Mouse (Mus musculus) C2C12 (cell line): ENCODE data around the gene Tnfrsf12a. TPM values are rescaled to one million over a fixed set of nuclear protein-coding genes. Genes with fewer than 3 reads are reported as not detected.

Experiments
- H3K27me3 ChIP-seq: one replicate; pipeline ENCODE4 v1.6.1; 2011; ENCODE audit not compliant: control insufficient read depth, insufficient read depth, insufficient read length
- H3K36me3 ChIP-seq: one replicate; pipeline ENCODE4 v1.6.1; 2011; ENCODE audit not compliant: control insufficient read depth, insufficient read depth
- H3K4me3 ChIP-seq: one replicate; pipeline ENCODE4 v1.5.1; 2011; ENCODE audit warnings: mild to moderate bottlenecking, control low read depth; ENCODE audit not compliant: poor library complexity, insufficient read depth, severe bottlenecking
- H3K79me2 ChIP-seq: one replicate; pipeline ENCODE4 v1.6.1; 2011; ENCODE audit not compliant: control insufficient read depth, insufficient read depth
- H3K79me3 ChIP-seq: one replicate; pipeline ENCODE4 v1.6.1; 2011; ENCODE audit warnings: low read depth, control low read depth
- H3ac ChIP-seq: one replicate; pipeline ENCODE3; 2011; ENCODE audit warnings: low read depth; ENCODE audit not compliant: control insufficient read depth, insufficient read length
- CEBPB ChIP-seq: IDR thresholded peaks from one replicate; pipeline ENCODE4 v1.6.1; 2011; ENCODE audit warnings: low read depth, mild to moderate bottlenecking, control low read depth, moderate library complexity
- CTCF ChIP-seq: IDR thresholded peaks from one replicate; pipeline ENCODE4 v1.5.1; 2011; ENCODE audit not compliant: control insufficient read depth, insufficient read depth, insufficient read length
- FOSL1 ChIP-seq: IDR thresholded peaks from one replicate; pipeline ENCODE4 v1.8.0; 2011; ENCODE audit warnings: mild to moderate bottlenecking, low read length; ENCODE audit not compliant: poor library complexity, insufficient read depth, severe bottlenecking
- MAX ChIP-seq: IDR thresholded peaks from one replicate; pipeline ENCODE4 v1.6.1; 2011; ENCODE audit warnings: mild to moderate bottlenecking, control low read depth
- MYOD1 ChIP-seq: IDR thresholded peaks from one replicate; pipeline ENCODE4 v1.6.1; 2011; ENCODE audit warnings: low read depth; ENCODE audit not compliant: control insufficient read depth, insufficient read length
- MYOG ChIP-seq: IDR thresholded peaks from one replicate; pipeline ENCODE4 v1.6.1; 2011; ENCODE audit not compliant: control insufficient read depth, insufficient read length; ENCODE audit errors: extremely low read depth
- USF1 ChIP-seq: IDR thresholded peaks from one replicate; pipeline ENCODE4 v1.6.1; 2011; ENCODE audit warnings: low read depth, mild to moderate bottlenecking, control low read depth, moderate library complexity
- polyA plus RNA-seq: library from polyadenylated mRNA; unstranded; fragments of >200 nt; fragmentation: generic; extraction: Trizol; gene quantifications from one replicate; pipeline ENCODE4 v1.2.1, GENCODE M21; 2012; ENCODE audit warnings: missing spikeins

Tnfrsf12a gene
- polyA plus RNA-seq, 1 experiment, result 916 TPM

- TF ChIP-seq MYOG, result no peak
- no peak for TF ChIP-seq USF1
- TF ChIP-seq FOSL1, result no peak
- TF ChIP-seq CEBPB, result no peak
- TF ChIP-seq CTCF, result no peak
- Histone ChIP-seq H3K36me3 (peaks cover 79% of the 10 kb centered on the region), H3K4me3 (peak overlapping the region; percentile 87), H3K27me3 (no peaks in the 10 kb centered on the region), H3K79me2 (peaks cover 74% of the 10 kb centered on the region), H3ac (no peak overlapping the region), H3K79me3 (peaks cover 43% of the 10 kb centered on the region)
Measured at GRCm38 (mm10) chr17:23672761-23673160, 4.5 kb downstream of the Tnfrsf12a start.

GRCm38 (mm10) chr17:23671519-23671918 lies 5.7 kb downstream of the Tnfrsf12a start:
- peaks cover 39% of the 10 kb centered on the region for H3K79me3 ChIP-seq
- H3ac ChIP-seq, result no peak overlapping the region
- TF ChIP-seq CTCF (no peak), FOSL1 (no peak), MYOD1 (no peak), MYOG (no peak), CEBPB (no peak), USF1 (no peak)
- H3K79me2 ChIP-seq, result peaks cover 66% of the 10 kb centered on the region
- H3K27me3 ChIP-seq, result no peaks in the 10 kb centered on the region
- no peak overlapping the region for H3K4me3 ChIP-seq
- H3K36me3 ChIP-seq, result peaks cover 91% of the 10 kb centered on the region

GRCm38 (mm10) chr17:23670516-23671074 lies 6.7 kb downstream of the Tnfrsf12a start:
- peaks cover 35% of the 10 kb centered on the region for H3K79me3 ChIP-seq
- H3K36me3 ChIP-seq, result peaks cover 89% of the 10 kb centered on the region
- H3ac ChIP-seq, result no peak overlapping the region
- no peak overlapping the region for H3K4me3 ChIP-seq
- no peaks in the 10 kb centered on the region for H3K27me3 ChIP-seq
- no peak for TF ChIP-seq MYOD1
- no peak for TF ChIP-seq FOSL1
- no peak for TF ChIP-seq CEBPB
- TF ChIP-seq USF1, result no peak
- TF ChIP-seq CTCF, result no peak
- TF ChIP-seq MAX, result no peak
- TF ChIP-seq MYOG, result no peak
- H3K79me2 ChIP-seq, result peaks cover 57% of the 10 kb centered on the region

- no peaks in the 10 kb centered on the region for H3K27me3 ChIP-seq
- H3K79me2 ChIP-seq, result peaks cover 8% of the 10 kb centered on the region
- H3ac ChIP-seq, result no peak overlapping the region
- peaks cover 44% of the 10 kb centered on the region for H3K36me3 ChIP-seq
- H3K4me3 ChIP-seq, result no peak overlapping the region
- TF ChIP-seq MYOG (no peak), FOSL1 (no peak), USF1 (no peak), CEBPB (no peak), MYOD1 (no peak), CTCF (no peak), MAX (no peak)
- H3K79me3 ChIP-seq, result no peaks in the 10 kb centered on the region
Measured at GRCm38 (mm10) chr17:23665511-23665910, 11.8 kb downstream of the Tnfrsf12a start.

GRCm38 (mm10) chr17:23664556-23665021 lies 12.7 kb downstream of the Tnfrsf12a start:
- no peak for TF ChIP-seq MYOG
- TF ChIP-seq MYOD1, result no peak
- TF ChIP-seq MAX, result no peak
- TF ChIP-seq USF1, result no peak
- TF ChIP-seq FOSL1, result no peak
- no peak for TF ChIP-seq CTCF
- no peak for TF ChIP-seq CEBPB
- Histone ChIP-seq H3K36me3 (peaks cover 35% of the 10 kb centered on the region), H3K79me2 (no peaks in the 10 kb centered on the region), H3K4me3 (no peak overlapping the region), H3K27me3 (no peaks in the 10 kb centered on the region), H3ac (no peak overlapping the region), H3K79me3 (no peaks in the 10 kb centered on the region)

GRCm38 (mm10) chr17:23661526-23661925 lies 15.7 kb downstream of the Tnfrsf12a start:
- H3K4me3 ChIP-seq, result no peak overlapping the region
- no peak overlapping the region for H3ac ChIP-seq
- H3K36me3 ChIP-seq, result peaks cover 4% of the 10 kb centered on the region
- no peaks in the 10 kb centered on the region for H3K27me3 ChIP-seq
- no peaks in the 10 kb centered on the region for H3K79me2 ChIP-seq
- TF ChIP-seq MYOD1 (no peak), CTCF (peak; percentile 20), USF1 (no peak)
- no peaks in the 10 kb centered on the region for H3K79me3 ChIP-seq
